Mouse (Mus musculus) forebrain, embryonic 15.5 days (tissue): ENCODE results near the gene Dnajc10. TPM values are rescaled to one million over a fixed set of nuclear protein-coding genes. Genes with fewer than 3 reads are reported as not detected.

ENCODE experiments used
- ATAC-seq: fragments of 200-750 bp; cut with Nextera tagmentation; replicated peaks from 2 replicates; pipeline ENCODE4 v1.8.0; 2017; ENCODE audit warnings: mild to moderate bottlenecking, moderate TSS enrichment, moderate library complexity
- H3K27ac ChIP-seq: fragments of 300-500 bp; sonication (generic); replicated peaks from 2 replicates; pipeline ENCODE4 v1.5.1; 2015; ENCODE audit warnings: mild to moderate bottlenecking, inconsistent platforms
- H3K27me3 ChIP-seq: fragments of 300-500 bp; sonication (generic); 2 replicates; pipeline ENCODE4 v1.6.1; 2015; ENCODE audit warnings: inconsistent platforms
- H3K36me3 ChIP-seq: fragments of 300-500 bp; sonication (generic); 2 replicates; pipeline ENCODE4 v1.6.1; 2015; ENCODE audit warnings: mild to moderate bottlenecking, inconsistent platforms
- H3K4me1 ChIP-seq: fragments of 300-500 bp; sonication (generic); 2 replicates; pipeline ENCODE4 v1.6.1; 2015; ENCODE audit warnings: inconsistent platforms
- H3K4me2 ChIP-seq: fragments of 300-500 bp; sonication (generic); replicated peaks from 2 replicates; pipeline ENCODE4 v1.6.1; 2015; ENCODE audit warnings: mild to moderate bottlenecking, inconsistent platforms
- H3K4me3 ChIP-seq: fragments of 300-500 bp; sonication (generic); 2 replicates; pipeline ENCODE4 v1.5.1; 2015; ENCODE audit warnings: mild to moderate bottlenecking, inconsistent platforms
- H3K9ac ChIP-seq: fragments of 300-500 bp; sonication (generic); replicated peaks from 2 replicates; pipeline ENCODE4 v1.6.1; 2015; ENCODE audit warnings: mild to moderate bottlenecking, inconsistent platforms
- H3K9me3 ChIP-seq: fragments of 300-500 bp; sonication (generic); 2 replicates; pipeline ENCODE4 v1.6.1; 2016; ENCODE audit warnings: inconsistent platforms
- WGBS: fragments of 180-500 bp; shearing (Covaris S2); methylation state at CpG from one replicate; pipeline ENCODE4 v1.1.7; 2015; ENCODE audit warnings: mixed read lengths; 5-methylcytosine and 5-hydroxymethylcytosine counted together
- polyA plus RNA-seq: library from polyadenylated mRNA; unstranded; fragments of >200 nt; fragmentation: Nextera tagmentation; extraction: Ambion mirVana; gene quantifications from 2 replicates; pipeline ENCODE4 v1.2.1, GENCODE M21; 2015

Dnajc10 gene
- polyA plus RNA-seq, 1 experiment from 2014 or later: 53.8 TPM

GRCm38 (mm10) chr2:80356656-80357231 is 41.5 kb downstream of the Dnajc10 start:
- H3K36me3 ChIP-seq: peaks cover 26% of the 10 kb centered on the region
- ATAC-seq: peak; percentile 73; the same call in 1 of the 2 replicates
- WGBS: 61% methylated on average over 8 of the region's 8 CpGs

GRCm38 (mm10) chr2:80371458-80371857 is 56.2 kb downstream of the Dnajc10 start:
- Histone ChIP-seq H3K9ac (no peak overlapping the region), H3K27ac (no peak overlapping the region), H3K4me1 (no peaks in the 10 kb centered on the region), H3K36me3 (no peaks in the 10 kb centered on the region), H3K27me3 (no peaks in the 10 kb centered on the region), H3K4me3 (no peak overlapping the region), H3K9me3 (no peaks in the 10 kb centered on the region), H3K4me2 (no peak overlapping the region)
- no peak for ATAC-seq
- 77% methylated on average over 8 of the region's 8 CpGs for WGBS

More at GRCm38 (mm10) chr2:80356656-80357231, 41.5 kb downstream of the Dnajc10 start:
- no peaks in the 10 kb centered on the region for H3K27me3 ChIP-seq
- no peaks in the 10 kb centered on the region for H3K9me3 ChIP-seq
- no peak overlapping the region for H3K9ac ChIP-seq
- H3K4me3 ChIP-seq: no peak overlapping the region
- H3K4me2 ChIP-seq: no peak overlapping the region
- no peaks in the 10 kb centered on the region for H3K4me1 ChIP-seq
- no peak overlapping the region for H3K27ac ChIP-seq

- no peak overlapping the region for H3K27ac ChIP-seq
- no peaks in the 10 kb centered on the region for H3K27me3 ChIP-seq
- H3K9ac ChIP-seq: no peak overlapping the region
- no peak overlapping the region for H3K4me3 ChIP-seq
- H3K9me3 ChIP-seq: no peaks in the 10 kb centered on the region
- no peak for ATAC-seq
- H3K4me1 ChIP-seq: no peaks in the 10 kb centered on the region
- no peak overlapping the region for H3K4me2 ChIP-seq
- no peaks in the 10 kb centered on the region for H3K36me3 ChIP-seq
These were observed 59.6 kb downstream of the Dnajc10 start for GRCm38 (mm10) chr2:80374892-80375291.

- H3K4me1 ChIP-seq: no peaks in the 10 kb centered on the region
- 93% methylated on average over 5 of the region's 5 CpGs for WGBS
- H3K9ac ChIP-seq: no peak overlapping the region
- no peaks in the 10 kb centered on the region for H3K36me3 ChIP-seq
- no peak overlapping the region for H3K4me3 ChIP-seq
- H3K4me2 ChIP-seq: no peak overlapping the region
- H3K9me3 ChIP-seq: no peaks in the 10 kb centered on the region
- no peaks in the 10 kb centered on the region for H3K27me3 ChIP-seq
- ATAC-seq: no peak
- H3K27ac ChIP-seq: no peak overlapping the region
These were observed 64.6 kb downstream of the Dnajc10 start for GRCm38 (mm10) chr2:80379848-80380247.

GRCm38 (mm10) chr2:80384447-80384846 is 69.2 kb downstream of the Dnajc10 start:
- 84% methylated on average over 4 of the region's 4 CpGs for WGBS
- no peak for ATAC-seq
- H3K27me3 ChIP-seq: no peaks in the 10 kb centered on the region
- H3K9ac ChIP-seq: no peak overlapping the region
- no peak overlapping the region for H3K4me2 ChIP-seq
- H3K4me3 ChIP-seq: no peak overlapping the region
- no peaks in the 10 kb centered on the region for H3K36me3 ChIP-seq
- no peaks in the 10 kb centered on the region for H3K4me1 ChIP-seq
- no peak overlapping the region for H3K27ac ChIP-seq
- H3K9me3 ChIP-seq: no peaks in the 10 kb centered on the region

GRCm38 (mm10) chr2:80386255-80386654 is 71.0 kb downstream of the Dnajc10 start:
- no peak overlapping the region for H3K27ac ChIP-seq
- no peak overlapping the region for H3K4me2 ChIP-seq
- H3K4me3 ChIP-seq: no peak overlapping the region
- ATAC-seq: no peak
- H3K36me3 ChIP-seq: no peaks in the 10 kb centered on the region
- no peaks in the 10 kb centered on the region for H3K27me3 ChIP-seq
- WGBS: 94% methylated on average over 2 of the region's 2 CpGs
- no peaks in the 10 kb centered on the region for H3K9me3 ChIP-seq
- H3K4me1 ChIP-seq: no peaks in the 10 kb centered on the region
- H3K9ac ChIP-seq: no peak overlapping the region

GRCm38 (mm10) chr2:80387668-80388067 is 72.4 kb downstream of the Dnajc10 start:
- no peak for ATAC-seq
- WGBS: 84% methylated on average over 9 of the region's 9 CpGs
- H3K9me3 ChIP-seq: no peaks in the 10 kb centered on the region
- H3K36me3 ChIP-seq: no peaks in the 10 kb centered on the region
- H3K4me2 ChIP-seq: no peak overlapping the region
- H3K4me3 ChIP-seq: no peak overlapping the region
- H3K27me3 ChIP-seq: no peaks in the 10 kb centered on the region
- no peak overlapping the region for H3K9ac ChIP-seq
- no peaks in the 10 kb centered on the region for H3K4me1 ChIP-seq
- no peak overlapping the region for H3K27ac ChIP-seq

GRCm38 (mm10) chr2:80388341-80388740 is 73.1 kb downstream of the Dnajc10 start:
- Histone ChIP-seq H3K27ac (no peak overlapping the region), H3K9me3 (no peaks in the 10 kb centered on the region), H3K4me1 (no peaks in the 10 kb centered on the region), H3K4me3 (no peak overlapping the region), H3K9ac (no peak overlapping the region), H3K36me3 (no peaks in the 10 kb centered on the region), H3K4me2 (no peak overlapping the region), H3K27me3 (no peaks in the 10 kb centered on the region)
- WGBS: 87% methylated on average over 3 of the region's 3 CpGs
- ATAC-seq: no peak

- Histone ChIP-seq H3K9me3 (no peaks in the 10 kb centered on the region), H3K36me3 (no peaks in the 10 kb centered on the region), H3K4me2 (no peak overlapping the region), H3K4me1 (peaks cover 7% of the 10 kb centered on the region; the same call in 1 of the 2 replicates), H3K27ac (no peak overlapping the region), H3K9ac (no peak overlapping the region), H3K27me3 (peaks cover 9% of the 10 kb centered on the region), H3K4me3 (no peak overlapping the region)
- no peak for ATAC-seq
- 41% methylated on average over 7 of the region's 7 CpGs for WGBS
These were observed 80.8 kb downstream of the Dnajc10 start for GRCm38 (mm10) chr2:80396057-80396456.

- no peak for ATAC-seq
- Histone ChIP-seq H3K4me2 (no peak overlapping the region), H3K27me3 (peaks cover 9% of the 10 kb centered on the region), H3K4me1 (peaks cover 7% of the 10 kb centered on the region; the same call in 1 of the 2 replicates), H3K9me3 (no peaks in the 10 kb centered on the region), H3K27ac (no peak overlapping the region), H3K9ac (no peak overlapping the region), H3K36me3 (no peaks in the 10 kb centered on the region), H3K4me3 (no peak overlapping the region)
- 50% methylated on average over 3 of the region's 3 CpGs for WGBS
These were observed 81.6 kb downstream of the Dnajc10 start for GRCm38 (mm10) chr2:80396864-80397263.

GRCm38 (mm10) chr2:80398595-80399099 is 83.4 kb downstream of the Dnajc10 start:
- H3K27ac ChIP-seq: no peak overlapping the region
- no peak overlapping the region for H3K9ac ChIP-seq
- peaks cover 9% of the 10 kb centered on the region for H3K27me3 ChIP-seq
- H3K4me2 ChIP-seq: no peak overlapping the region
- no peaks in the 10 kb centered on the region for H3K9me3 ChIP-seq
- H3K4me3 ChIP-seq: no peak overlapping the region
- peaks cover 7% of the 10 kb centered on the region; the same call in 1 of the 2 replicates for H3K4me1 ChIP-seq
- WGBS: 8% methylated on average over 3 of the region's 3 CpGs
- H3K36me3 ChIP-seq: no peaks in the 10 kb centered on the region
- ATAC-seq: no peak
